Mouse (Mus musculus) lung, postnatal 10 days (tissue): ENCODE measurements around the gene Src.
A peak's percentile ranks its signal among the peaks of the same experiment; 100 is the strongest.
"Not testable (repeated sequence)": the region's sequence is repeated elsewhere in the genome, so short reads cannot be mapped to it uniquely, and the experiment has no call there.

Experiments used
- DNase-seq: peaks from one replicate; pipeline ENCODE4 v3.0.0; 2021

Src gene

DNA sequence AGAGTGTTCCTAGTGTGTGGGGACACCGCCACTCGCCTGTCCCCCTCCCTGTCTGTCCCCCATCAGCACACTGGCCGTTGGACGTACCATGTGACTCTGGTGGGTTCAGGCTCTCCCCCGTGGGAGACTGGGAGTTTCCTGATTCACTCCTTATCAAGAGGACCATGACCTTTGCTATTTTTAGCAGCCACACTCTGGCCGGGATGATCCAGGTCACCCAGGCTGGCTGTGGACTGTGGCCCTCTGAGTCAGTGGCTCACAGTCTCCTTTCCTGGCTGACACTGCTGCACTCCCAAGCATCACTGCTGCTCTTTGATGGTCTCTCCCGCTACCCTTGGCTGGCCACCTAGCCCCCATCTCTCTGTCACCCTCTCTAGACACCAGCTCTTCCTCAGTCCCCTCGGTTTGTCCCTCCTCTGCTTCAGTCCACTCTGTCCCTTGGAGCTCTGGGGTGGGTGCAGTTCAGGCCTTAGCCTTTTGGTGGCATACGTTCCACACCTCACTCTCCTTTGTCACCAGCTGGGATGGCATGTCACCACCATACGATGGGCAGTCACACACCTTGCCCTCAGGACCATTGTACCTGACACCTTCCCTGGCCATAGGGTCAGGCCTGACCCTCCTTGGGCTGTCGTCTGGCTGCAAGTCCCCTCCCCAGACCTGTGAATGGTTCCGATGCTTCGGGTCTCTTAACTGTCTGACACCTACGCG lies 61.8 kb downstream of the Src start:
- DNase-seq = peak; percentile 60

DNA sequence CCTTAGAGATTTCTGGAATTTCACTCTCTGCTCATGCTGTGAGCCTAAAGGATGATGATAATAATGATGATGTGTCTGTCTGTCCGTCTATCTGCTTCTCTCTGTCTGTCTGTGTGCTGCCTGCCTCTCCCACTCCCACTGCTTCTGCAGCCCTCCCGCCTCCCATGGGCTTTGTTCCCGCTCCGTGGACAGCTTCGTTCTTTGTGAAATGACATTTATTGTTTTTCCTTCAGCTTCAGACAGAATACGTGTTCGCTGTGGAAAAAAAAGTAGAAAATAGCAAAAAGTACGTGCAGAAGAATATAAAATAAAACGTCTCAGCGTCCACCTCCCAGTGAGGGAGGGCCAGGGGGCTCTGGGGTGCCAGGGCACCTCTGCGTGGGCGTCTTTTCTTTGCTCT lies 64.5 kb downstream of the Src start:
- DNase-seq = no peak

DNA sequence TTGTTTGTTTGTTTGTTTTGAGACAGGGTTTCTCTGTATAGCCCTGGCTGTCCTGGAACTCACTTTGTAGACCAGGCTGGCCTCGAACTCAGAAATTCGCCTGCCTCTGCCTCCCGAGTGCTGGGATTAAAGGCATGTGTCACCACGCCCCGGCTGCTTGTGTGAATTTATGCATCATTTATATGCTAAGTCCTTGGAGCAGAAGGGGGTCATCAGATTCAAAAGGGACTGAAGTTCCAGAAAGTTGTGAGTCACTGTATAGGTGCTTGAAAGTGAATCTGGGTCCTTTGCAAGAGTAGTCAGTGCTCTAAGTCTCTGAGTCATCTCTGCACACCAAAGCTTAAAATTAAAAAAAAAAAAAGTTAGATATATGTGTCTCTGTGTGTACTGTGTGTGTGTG lies 68.3 kb downstream of the Src start:
- not testable (repeated sequence) for DNase-seq

DNA sequence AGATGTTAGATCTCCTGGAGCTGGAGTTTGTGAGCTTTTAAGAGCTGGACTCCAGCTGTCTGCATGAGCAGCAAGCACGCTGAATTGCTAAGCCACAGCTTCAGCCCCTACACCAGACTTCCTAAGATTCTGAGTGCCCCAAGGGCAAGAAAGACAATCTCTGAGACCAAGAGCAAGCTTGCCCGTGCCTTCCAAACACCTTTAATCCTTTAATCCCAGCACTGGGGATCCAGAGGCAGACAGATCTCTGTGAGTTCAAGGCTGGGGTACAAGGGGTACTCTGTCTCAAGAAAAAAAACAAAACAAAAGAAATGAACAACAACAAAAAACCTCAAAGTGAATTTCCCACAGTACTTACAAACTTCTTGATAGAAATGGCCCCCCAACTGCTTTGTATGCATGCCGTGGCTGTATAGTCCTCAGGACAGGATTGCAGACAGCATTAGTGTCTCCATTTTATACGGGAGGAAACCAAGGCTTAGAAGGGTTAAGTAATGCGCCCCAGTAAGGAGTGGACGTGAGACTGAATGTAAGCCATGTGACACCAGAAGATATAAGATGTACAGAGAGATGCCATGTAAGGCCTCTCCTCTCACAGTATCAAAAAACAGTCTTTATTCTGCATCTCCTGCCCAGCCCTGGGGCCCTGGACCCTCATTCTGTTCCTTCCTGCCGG lies 68.9 kb downstream of the Src start:
- DNase-seq = no peak

DNA sequence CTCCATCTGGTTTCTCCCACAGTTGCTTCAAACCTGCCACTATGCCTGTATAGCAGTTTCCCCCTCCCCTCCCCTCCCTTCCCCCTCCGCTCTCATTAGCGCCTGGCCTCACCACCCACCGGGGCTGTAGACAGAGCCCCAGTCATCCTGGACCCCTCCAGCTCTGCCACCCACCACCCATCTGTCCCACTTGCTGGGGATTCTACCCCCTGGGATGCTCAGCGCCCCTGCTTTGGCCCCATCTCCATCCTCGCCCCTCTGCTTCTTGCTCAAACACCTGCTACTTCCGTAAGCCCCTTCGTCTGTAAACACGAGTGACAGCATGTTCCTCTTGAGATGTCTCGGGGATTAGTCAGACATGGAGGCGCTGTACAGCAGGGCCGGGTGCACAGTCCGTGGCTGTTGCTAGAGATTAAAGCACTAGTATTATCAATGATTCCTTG lies 69.5 kb downstream of the Src start:
- DNase-seq = no peak

DNA sequence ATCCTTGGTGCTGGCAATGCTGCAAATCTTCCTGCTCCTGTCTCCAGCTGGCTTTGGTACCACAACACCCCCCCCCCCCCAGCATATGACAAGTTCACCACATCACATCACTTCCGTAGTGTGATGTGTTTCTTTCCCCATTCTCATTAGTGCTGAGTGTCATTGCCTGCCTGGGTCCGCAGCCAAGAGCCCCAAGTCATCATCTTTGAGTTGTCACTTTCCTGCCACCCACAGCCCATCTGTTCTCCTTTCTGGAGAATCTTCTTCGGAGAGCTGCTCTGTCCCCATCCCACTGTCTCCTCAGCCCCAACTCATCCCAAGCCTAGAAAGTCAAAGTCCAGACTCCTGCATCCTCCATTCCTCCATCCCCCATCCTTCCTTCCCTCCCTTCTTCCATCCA lies 75.0 kb downstream of the Src start:
- no peak for DNase-seq

DNA sequence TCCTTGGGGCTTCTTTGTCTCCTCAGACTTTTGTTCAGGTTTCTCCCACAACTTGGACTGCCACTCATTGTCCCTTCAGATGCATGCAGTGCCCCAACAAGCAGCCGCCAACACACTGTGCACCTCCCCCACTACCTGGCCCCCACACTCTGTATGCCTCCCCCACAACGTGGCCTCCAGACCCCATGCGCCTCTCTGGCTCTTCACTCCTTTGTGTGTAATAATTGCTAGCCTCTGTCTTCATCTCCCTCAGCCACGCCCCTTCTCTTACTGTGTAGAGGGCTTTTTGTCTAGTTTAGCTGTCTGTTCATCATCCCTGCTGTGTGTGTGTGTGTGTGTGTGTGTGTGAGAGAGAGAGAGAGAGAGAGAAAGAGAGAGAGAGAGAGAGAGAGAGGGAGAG lies 80.3 kb downstream of the Src start:
- DNase-seq = no peak

DNA sequence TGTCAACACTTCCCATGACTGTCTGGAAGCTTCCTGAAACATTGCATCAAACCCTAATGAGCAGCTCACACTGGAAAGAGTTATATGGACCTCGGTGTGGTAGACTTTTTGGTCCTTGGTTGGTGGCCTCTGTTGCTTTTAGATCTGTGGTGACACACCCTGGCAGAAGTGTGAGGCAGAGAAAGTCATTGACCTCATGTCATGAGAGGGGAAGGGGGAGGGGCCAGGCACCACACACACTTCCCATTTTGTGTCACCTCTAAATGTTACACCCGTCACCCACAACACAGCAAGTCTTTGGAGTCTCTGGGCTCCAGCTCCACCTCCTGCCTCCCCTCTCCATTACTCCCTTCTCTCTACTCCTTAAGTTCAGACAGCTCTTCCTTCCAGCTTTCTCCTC lies 82.1 kb downstream of the Src start:
- no peak for DNase-seq

DNA sequence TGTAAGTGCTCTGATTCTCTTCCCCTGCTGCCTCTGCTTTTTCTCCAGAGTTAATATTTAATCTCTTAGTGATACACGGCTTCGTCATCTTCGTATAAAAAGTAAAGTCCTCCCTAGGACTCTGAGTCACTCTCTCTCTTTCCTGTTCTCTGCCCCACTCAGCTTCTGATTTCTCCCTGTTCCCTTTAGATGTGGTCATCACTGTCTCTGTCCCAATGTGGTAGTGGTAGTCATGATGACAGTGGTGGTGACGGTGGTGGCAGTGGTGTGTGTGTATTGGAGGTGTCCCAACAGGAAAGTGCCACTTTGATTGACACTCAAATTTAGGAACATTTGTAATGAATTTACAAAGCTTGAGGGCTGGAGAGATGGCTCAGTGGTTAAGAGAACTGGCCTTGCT lies 83.1 kb downstream of the Src start:
- no peak for DNase-seq

DNA sequence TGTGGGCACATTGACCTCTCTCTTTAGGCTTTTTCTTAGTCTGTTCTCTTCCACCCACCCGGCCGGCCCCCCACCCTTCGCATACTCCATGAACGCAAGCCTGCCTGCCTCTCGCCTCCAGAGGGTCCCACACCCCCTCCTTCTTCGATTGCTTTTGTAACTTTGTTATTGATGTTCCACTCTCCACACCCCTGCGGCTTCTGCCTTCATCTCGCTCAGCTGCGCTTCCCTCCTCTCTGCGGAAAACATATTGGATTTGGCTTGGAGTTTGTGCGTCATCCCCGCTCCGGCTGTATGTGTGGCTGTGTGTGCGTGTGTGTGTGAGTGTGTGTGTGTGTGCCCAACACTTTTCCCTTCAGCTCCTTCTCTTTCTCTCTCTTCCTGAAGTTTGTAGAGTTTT lies 88.5 kb downstream of the Src start:
- DNase-seq = peak; percentile 60

DNA sequence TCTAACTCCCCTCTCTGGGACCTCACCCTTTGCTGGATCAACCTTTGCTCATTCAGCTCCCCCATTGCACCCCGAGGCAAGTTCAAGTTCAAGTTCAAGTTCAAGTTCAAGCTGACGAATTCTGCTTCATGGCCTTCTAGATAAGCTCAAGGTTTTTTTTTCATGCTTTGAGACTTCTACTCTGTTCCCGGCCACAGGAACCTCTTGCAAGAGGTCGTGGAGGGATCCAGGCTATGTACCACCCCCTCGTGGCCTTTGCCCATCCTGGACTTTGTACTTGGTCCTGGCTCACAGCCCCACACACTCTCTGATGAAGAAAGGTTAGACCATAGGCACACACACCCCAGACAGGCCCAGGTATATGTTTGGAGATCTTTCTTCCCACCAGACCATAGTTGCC lies 90.9 kb downstream of the Src start:
- DNase-seq = no peak

DNA sequence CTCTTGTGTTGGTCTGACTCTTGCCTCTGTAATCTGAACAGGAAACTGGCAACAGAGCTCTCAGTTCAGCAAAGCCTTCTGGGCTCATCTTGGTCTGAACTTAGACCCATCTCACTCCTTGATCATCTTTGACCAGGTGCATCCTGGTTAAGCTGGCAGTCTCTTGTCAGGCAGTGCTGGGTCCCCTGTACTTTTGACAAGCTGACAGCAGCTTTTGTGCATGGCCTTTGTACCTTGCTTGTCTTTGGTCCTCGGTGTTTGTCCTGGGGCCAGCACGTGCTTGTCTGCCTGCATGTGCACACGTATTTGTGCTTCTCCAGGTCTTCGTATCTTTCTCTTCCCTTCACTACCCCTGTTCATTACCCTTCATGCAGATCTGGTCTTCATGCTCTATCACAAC lies 91.8 kb downstream of the Src start:
- no peak for DNase-seq

DNA sequence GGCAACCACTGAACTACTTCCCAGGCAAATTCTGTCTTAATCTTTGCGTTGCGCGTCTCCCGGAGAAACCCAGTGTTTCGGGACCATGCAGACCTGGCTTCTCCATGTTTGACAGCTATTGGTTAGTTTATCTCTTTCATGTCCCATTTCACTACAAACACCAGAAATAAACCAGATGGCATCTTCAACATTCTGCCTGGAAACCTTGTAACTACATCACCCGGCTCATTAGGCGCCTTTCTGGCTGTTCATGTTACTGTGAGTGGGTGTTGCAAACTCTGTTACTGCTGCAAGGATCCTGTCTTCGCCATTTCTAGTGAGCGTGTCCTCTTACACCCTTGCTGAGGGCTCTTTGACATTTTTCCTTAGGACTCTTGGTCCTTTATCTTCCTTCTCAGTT lies 94.6 kb downstream of the Src start:
- DNase-seq = no peak

DNA sequence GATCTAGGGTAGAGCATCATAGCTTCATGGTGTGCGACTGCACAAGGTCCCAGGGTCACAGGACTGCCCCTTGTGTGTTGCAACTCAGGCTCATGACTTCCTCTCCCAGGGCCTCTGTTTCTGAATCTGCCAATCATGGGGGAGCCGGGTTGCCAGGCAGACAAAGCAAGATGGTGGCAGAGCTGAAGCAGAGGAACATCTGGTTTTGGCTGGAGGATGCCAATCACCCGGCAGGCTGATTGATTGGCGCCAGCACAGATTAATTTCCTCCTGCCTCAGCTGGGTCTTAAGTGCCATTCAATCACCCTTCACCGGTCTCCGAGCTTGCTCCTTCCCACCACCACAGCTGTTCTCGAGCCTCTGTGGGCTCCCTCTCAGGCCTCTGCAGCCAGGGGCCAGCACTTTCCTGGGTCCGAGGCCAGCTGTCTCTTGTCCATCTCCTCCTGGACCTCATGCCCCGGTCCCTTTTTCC lies 95.5 kb downstream of the Src start:
- peak; percentile 15 for DNase-seq

DNA sequence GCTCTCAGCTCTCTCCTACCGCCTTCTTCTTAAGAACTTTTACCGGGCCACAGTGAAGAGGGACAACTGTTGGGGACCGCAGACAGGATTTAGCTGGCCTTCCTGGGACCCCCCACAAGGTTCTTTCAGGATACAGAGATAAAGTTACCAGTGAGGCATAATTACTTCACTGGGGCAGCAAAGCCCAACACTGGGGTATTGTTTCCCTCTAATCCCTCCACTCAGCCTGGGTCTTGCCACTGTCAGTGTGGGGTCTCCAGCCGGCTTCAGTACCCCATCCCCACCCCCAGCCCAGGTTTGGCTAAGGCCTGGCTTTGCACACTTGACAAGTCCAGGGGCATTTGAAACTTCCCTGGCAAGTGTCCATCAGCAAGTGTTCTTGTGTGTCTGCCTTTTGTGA lies 96.1 kb downstream of the Src start:
- no peak for DNase-seq

DNA sequence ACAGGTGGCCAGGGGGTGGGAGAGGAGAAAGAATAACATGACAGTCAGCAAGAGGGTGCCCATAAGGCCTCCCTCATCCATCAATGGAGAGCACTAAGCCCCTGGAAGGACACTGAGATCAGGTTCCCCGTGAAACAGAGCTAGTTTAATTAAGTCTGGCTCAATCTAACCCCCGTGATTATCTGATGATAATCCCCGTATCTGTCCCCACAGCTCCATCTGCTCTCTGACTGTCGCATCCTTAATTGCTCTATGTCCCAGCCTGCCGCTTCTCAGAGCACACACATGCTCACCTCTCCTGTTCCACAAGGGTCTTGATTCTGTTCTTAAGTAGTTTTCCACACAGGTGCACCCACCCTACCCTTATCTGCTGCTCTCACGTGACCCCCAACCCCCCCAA lies 99.3 kb downstream of the Src start:
- DNase-seq = no peak

DNA sequence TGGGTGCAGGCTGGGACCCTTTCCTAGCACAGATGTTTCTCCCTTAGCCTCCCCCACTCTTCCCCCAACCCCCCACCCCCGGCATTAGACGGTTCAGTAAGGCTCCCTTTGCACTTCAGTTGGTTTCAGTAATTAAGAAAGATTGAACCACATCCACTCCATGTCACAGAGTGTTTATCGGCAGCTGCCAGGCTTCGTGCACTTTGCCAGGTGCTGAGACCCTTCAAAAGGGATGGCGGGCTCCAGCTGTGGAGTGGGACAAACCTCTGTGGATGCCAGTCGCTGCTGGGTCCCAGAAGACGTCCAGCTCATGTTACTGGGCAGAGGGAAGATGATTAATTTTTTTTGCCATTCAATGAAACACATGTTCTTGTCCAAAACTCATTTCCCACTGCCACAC lies 100.2 kb downstream of the Src start:
- DNase-seq = no peak

DNA sequence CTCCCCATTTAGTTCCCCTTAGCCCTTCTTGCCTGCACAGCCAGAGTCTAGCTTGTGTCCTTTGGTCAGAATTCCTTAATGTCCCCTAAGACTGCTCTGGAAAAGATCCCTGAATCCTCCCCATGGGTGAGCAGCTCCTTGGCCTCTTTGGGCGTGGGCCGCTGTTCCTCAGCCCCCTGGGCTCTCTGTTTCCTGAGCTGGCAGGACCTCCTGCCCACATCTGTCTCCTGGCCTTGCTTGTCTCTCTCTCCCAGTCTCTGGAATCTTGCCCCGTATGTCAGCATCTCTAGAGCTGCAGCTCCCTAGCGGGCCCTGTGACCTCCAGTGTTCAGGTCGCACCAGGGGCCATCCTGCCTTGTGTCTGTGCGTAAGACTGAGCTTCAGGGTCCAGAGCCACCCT lies 101.2 kb downstream of the Src start:
- DNase-seq = no peak

DNA sequence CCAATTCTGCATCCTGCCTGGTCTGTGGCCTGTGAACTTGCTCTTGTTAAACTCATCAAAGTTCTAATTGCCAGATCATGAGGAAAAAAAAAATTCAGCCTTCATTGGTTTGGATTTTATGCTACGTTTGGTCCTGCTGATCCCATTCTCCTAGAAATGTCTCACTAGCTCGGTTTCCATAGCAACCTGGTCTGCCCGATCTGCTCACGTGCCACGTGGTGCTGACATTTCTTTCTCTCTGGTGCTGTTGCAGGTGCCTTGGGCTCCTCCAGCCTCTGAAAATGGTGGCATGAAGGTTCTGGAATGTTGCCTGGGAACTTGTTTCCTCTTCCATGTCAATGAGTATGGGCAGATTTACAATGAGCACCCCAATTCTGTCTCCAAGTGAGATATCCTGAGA lies 102.3 kb downstream of the Src start:
- DNase-seq = no peak
